In genomic region chr6:37377387-37377786, GRCm38 (mm10) we compare ENCODE assay signal across 7 mouse cellular contexts.
DNase-seq lines count a peak whose midpoint lies in the region; TF ChIP-seq lines count a peak whose summit lies in the region.
"Not testable (repeated sequence)": the region's sequence is repeated elsewhere in the genome, so short reads cannot be mapped to it uniquely, and the experiment has no call there.

No protein-coding gene starts in this region.

- H3K27ac ChIP-seq in gastrocnemius, adult 2 months = not testable (repeated sequence)

- DNase-seq in ES-CJ7 (ENCODE audit: low read depth, low spot score) (peak; percentile 66), R1 (ENCODE audit: low read depth, low spot score) (peak; percentile 72)
- DNase-seq in gastrocnemius, adult 2 months = peak; percentile 46
- DNase-seq in gastrocnemius, postnatal 25 days = peak; percentile 44
- peak; percentile 41 to 51 for DNase-seq in heart, adult 9 months (ENCODE audit: low spot score in 2 of 2)
- DNase-seq in heart, postnatal 14 days = peak; percentile 27
- DNase-seq in urinary bladder, postnatal 14 days (ENCODE audit: low spot score) = peak; percentile 40

- intact Hi-C loops in gastrocnemius, adult 2 months (cut with DNase I); heart, postnatal 14 days (cut with DNase I): not testable (repeated sequence)

- TF ChIP-seq CTCF in gastrocnemius, adult 2 months (IDR thresholded peaks at IDR 0.05) = not testable (repeated sequence)

- not testable (repeated sequence) for H3K4me3 ChIP-seq in gastrocnemius, adult 2 months
